Mouse (Mus musculus): ENCODE results near the gene Fstl4.

Gene Fstl4

DNA sequence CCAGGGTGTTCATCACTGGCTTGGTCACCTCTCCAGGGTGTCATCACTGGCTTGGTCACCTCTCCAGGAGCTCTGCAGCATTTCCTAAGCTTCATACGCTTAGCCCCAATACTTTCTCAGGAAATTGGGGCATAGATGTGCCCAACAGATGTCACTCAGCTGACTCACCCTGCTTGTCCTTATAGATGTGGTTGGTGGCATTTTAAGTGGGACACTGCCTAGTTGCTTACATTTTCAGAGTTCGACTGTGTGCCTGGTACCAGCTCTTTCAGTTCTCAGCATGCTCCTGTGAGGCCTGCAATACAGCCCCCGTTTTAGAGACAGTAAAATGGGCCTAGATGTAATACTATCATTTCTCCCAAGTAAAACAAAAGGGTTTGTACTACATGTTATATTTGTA lies 8.6 kb downstream of the Fstl4 start:
- no peak for DNase-seq

DNA sequence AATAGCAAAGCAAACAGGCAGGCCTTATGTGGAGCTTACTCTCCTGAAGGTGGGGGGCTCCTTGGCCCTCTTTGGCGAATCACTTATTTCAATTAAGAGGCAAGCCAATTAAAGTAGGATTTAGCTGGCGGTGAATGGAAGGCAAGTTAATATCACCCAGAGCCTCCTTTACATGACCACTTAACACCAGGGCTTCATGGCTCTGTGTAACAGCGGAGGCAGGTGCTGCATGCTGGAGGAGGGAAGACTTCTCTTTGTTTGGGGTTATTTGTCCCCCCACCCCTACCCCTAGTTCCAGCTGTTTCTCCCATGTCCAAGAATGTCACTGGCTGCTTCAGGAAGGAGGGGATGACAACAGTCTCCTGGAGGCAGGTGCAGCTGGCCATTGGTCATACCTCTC lies 10.9 kb downstream of the Fstl4 start:
- DNase-seq: no peak

DNA sequence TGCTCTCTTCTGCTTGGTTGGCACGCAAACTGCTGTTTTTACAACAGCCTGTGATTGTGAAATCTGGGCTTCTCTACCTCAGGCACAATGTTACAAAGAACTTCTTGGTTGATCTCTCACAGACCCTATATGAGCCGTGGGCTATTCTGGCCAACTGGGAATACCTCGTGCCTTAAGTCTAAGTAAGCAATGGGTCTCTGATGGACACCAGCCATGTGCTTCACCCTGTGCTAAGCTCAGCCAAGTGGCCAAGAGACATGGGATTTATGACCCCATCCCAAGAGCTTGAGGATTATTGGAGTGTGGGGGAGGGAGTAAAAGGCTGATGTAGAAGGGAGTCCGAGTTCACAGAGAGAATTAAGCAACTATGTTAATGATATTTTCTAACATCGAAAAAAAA lies 18.0 kb downstream of the Fstl4 start:
- DNase-seq: no peak

DNA sequence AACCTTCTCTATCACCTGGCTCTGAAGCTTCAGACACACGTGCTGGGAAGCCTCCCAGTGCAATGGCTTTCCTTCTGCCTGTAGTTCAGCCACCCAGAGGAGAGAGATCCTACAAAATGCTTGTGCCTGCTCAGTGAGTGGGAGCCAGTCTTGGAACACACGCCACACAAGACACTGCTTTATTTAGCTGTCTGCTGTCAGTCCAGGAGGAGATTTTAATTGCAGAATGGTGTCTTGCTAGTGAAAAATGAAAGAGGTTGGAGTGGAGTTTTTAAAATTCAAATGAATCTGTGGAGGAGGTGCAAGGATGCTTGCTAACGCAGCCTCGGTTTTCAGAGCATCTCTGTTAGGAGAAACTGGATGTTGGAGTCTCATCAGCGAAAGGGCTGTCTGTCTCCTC lies 29.9 kb downstream of the Fstl4 start:
- no peak for DNase-seq

DNA sequence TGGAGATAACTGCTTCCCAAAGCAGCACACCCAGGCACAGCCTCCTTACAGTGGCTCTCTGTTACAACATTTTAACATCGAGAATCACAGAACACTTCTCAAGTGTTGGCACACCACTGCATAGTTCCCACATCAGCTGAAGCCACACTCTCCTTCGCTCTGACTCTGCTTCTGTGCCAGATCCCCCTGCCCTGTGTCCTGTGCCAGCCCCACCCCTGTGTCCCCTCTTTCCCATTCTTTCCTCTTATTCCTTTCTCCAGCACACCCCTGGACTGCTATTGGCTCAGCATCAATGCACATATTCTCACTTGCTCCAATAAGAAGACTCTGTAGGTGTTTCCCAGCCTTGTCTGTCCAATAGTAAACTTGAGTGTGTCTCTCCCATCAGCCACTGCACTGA lies 45.1 kb downstream of the Fstl4 start:
- no peak for DNase-seq

DNA sequence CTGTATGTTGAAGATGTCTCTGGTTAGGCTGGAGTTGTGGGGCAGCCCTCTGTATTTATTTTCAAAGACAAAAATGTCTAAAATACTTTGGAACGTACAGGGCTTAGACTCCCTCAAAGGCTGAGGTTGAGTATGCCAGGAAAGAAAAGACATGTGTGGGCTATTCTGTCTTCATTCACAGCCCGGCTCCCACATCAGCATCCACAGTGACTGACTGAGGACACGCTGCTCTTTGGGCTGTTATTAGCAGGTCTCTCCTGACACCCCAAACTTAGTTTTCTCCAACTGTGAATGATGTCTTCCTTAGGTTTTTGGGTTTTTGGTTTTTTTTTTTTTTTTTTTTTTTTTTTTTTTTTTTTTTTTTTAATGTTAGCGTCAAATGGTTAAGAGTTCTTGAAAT lies 51.6 kb downstream of the Fstl4 start:
- DNase-seq: no peak

DNA sequence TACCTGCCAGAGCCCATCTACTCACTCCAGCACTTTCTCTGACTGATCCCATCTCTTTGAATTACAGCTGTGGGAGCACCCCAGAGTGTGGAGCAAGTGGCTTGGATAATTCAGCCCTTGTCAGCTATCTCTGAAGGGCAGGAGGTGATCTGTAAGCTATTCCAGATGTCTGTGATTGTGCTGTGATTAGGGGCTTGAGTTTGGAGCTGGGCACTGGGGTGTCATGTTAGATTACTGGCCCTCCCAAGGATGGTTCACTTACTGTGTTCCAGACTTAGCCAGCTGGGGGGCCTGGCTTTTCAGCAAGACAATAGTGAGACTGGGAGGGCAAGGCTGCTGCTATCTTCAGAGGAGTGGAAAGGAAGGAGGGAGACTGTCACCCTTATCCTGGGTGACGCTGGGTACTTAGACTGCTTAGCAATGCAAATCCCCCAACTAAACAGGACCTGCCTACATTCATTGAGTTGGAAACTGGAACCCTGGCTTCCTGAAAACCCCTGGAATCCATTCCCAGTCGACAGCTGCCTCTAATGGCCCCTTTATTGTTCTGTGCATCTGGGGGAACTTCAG lies 56.0 kb downstream of the Fstl4 start:
- DNase-seq: no peak

DNA sequence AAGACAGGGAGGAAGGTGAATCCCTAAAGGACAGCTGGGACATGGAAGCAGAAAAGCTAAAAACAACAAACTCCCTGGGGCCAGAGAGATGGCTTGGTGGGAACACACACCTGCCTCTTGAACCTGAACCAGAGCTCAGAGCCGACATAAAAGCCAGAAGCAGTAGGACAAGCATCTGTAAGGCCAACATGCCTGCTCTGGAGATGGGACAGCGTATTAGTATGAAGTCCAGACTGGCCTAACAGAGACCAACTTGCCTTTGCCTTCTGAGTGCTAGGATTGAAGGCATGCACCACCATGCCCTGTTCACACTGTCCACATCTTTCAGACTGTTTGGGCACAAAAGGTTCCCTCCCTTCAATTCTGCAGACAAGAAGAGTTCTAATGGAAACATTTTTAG lies 62.2 kb downstream of the Fstl4 start:
- no peak for DNase-seq

DNA sequence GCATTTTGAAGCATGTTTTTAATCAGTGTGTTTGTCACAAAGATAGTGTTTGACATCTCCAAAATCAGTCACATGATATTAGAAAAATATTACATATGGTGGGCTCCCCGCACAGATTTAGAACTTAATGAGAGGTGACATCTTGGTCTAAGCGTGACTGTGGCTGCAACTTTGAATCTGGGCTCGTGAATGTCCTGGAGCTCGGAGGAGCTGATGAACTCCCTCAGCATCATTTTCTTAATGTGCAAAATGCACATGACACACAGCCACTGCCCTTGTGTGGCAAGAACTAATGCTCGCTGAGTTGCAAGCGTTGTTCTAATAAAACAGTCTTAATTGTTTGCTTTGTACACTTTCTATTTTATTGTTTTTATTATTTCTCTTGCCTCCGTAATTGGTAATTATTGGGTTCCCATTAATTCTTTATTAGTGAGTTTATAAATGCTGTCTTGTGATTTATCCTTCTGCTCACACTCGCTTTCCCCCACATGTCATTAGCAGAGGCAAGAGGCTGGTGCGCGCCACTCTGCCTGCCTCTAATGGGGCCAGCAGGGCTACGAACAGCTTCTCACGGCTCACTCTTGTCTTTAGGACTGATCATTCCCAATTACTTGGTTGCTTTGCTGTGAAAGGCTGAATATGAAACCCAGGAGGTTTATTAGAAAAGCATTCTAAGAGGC lies 67.3 kb downstream of the Fstl4 start:
- no peak for DNase-seq

DNA sequence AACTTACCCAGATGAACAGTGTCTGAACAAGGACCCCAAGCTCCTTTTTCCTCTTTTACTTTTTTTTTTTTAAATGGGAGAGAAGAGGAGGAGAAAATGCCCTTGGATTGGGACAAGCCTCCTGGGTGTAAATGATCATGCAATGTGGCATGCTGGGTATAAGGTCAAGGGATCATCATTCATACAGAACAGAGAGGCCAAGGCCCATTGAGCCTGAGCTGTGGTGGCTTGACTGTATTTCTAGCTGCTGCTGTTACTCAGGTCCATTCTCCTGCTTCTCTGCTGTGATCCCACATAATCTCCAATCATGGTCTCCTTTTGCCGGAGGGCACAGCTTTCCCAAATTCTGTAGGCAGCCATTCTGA lies 67.9 kb downstream of the Fstl4 start:
- no peak for DNase-seq

DNA sequence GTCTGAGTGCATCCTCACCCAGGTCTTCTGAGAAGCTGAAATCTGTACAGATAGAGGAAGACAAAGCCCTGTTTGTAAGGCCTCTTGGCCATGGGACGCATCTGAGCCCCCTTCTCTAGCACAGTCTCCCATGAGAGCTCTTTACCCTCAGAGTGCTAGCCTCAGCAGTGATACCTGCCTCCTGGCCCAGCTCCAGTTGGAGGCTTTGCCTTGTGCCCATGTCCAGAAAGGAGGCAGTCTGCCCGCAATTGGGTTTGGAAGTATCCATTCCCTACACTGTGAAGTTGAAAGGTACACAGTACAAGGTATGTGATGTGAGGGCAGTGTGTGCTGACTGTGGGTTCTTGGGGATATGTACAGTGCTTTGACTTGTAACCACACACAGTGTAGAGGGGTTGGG lies 84.3 kb downstream of the Fstl4 start:
- no peak for DNase-seq

DNA sequence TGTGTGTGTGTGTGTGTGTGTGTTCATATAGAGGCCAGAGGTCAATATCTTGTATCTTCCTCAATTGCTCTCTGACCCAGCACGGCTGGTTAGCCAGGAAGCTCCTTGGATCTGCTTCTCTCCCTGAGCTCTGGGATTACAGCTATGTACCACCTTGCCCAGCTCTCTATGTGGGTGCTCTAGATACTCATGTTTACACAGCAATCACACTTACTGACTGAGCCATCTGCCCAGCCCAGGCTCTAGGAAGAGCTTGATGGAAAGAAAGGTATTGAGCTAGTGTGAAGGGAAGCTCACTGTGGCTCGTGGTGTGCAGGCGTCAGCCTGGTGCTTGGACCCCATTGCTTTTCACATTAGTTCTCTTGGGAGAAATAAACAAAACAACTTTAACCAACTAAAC lies 85.6 kb downstream of the Fstl4 start:
- no peak for DNase-seq

DNA sequence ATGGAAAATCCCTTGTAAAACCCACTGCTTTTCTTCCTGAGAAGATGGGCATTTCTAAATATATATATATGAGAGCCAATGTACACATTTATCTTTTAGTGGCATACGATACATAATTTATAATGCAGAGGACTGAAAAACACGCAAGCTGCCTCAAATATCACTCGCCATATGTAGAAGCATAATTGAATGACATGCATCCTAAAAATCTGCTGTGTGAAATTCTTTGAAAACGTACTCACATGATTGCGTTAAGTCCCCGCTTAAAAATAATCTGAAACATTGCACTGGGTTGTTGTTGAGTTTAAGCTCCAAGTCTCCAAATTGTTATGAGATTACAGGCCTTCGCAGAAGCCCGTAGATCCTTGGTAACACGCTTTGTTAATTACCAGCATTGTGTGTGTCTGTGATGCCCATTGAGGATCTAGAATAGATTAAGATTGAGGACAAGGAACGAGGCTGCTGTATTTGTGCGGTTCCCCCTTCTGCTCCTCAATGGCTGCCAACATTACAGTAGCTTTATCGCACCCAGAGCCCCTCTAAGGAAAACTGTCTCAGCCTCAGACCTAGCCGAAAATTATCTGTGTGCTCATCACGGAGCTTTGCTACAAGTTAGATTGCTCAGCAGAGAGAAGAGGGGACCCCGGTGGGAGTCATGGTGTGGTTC lies 108.5 kb downstream of the Fstl4 start:
- DNase-seq: no peak

DNA sequence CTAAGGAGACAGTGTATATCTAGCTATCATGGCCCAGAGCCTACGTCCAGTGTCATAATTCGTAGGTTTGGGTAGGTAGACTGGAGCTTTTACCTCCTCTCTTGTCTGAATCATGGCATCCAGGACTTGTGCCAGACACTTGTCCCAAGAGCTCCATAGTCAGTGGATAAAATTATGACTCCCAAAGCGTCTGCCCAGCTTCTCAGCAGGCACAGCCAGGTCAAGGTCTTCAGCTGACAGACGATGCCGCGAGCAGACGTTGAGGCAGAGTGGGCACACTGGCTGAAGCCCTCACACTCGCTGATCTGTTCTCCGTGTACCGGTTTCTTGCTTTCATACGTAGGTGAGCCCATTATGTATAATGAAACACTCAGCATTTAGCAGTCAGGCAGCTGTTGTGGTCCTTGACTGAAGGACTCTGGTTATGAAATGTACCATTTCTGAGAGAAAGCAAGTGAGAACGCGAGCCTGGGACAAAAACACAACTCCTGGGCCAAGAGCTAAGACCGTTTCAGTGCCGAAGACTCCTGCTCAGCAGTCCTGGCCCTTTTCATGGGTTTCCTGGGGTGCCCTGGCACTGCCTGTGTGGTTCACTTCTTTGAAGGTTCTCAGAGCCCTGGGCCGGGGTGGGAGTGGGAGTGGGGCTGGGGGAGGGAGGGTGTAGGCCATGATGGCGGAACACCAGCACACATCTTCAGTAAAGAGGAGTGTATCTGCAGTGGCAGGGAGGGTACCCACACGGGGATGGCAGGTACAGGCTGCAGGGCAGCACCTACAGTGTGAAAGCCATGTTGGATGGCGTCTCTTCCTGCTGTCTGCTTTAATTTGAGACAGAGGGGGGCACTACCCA lies 111.7 kb downstream of the Fstl4 start:
- DNase-seq: no peak

DNA sequence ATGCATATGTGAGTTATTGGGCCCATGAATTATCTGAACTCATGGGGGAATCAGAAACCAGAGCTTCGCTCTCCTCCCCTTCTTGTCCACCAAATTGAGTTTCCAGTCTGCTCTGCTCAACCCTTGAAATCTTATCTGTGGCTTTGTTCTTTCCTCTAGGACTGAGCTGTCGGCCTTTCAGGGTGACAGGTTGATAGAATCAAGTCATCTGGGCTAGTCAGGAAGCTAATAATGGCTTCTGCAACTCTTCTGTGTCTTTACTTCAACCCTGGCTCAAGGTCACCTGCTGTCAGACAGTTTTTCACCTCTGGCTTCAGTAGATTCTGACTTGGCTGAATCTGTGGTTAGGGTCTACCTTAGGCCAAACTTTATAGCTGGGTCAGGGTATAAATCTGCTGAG lies 113.2 kb downstream of the Fstl4 start:
- no peak for DNase-seq

DNA sequence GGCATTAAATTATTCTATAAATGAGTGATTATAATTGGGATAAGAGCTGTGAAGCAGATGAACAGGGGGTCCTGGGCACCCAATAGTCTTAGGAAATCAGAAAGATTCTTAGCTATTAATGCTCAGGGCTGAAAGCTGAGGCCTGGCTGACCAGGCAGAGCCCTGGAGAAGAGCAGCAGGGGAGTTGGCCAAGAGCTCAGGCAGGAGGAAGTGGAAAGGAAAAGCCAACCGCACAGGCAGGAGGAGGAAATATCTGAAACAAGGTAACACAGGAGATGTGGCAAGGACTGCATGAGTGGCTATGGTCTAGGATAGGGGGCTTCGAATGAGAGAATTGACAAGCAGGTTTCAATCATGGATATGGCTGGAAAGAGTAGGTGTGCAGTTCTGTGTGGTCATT lies 115.5 kb downstream of the Fstl4 start:
- no peak for DNase-seq

DNA sequence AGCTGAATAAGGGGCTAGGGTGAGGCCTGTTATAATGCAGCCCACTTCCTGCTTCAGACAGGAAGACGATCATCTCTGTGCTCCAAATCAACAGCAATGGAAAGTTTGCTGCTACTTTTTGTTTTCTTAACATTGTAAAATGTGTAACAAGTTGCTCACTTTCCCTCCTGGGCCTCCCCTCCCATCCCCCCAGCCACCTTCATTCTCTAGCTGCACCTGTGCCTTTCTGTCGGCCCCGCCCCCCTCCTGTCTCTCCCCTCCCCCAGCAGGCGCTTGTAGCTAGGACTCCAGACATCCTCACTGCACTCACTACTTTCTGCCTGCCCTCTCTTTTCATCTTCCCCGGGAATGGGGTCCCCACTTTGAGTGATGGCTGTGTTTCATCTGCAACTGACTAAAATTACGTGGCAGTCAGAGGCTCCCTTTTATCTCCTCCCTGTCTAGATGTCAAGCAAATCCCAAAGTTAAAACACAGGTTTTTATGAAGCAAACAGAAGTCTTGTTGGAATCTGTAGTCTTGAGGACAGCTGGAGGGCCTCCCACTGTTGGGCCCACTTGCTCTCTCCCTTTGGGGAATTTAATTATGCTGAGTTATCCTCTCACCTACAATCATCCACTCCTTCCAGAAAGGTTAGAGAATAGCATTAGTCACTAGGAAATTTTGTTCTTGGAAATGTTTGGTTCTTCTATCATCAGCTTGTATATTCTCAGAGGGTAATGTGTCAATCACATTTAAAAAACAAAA lies 122.3 kb downstream of the Fstl4 start:
- peak; percentile 83 for DNase-seq

DNA sequence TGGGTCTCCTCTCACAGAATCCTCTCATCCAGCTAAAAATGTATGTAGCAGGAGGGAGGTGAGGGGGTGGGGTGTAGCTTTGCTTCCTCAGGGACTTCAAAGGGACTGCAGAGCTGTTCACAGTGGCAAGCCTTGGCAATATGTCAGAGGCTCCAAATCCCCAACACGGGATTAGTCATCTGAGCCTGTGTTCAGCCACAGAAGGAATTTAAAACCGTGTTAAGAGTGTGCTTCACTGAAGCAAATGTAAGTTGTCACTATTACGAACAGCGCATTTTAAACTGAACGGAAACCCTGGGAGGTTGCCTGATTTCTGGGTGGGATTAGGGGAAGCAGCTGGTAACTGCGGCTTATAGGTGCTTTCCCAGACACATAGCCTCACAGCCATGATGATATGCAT lies 123.7 kb downstream of the Fstl4 start:
- no peak for DNase-seq

DNA sequence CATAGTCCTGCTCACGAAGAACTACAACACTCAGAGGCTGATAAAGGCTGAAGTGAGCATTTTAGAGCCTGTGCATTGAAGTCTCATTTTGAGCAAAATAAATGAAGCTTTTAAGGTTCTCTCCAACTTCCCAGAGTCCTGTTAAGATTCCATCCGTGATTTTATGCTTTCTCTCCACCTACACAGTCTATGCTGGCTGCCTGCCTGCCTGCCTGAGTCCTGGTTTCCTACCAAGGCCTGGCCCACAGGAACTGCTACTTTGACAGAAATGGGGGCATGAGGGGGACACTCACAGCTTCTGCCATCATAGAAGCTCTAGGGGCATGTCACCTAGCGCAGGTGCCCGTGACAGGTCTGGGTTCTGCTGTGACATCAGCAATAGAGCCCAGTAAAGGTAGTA lies 125.1 kb downstream of the Fstl4 start:
- no peak for DNase-seq

DNA sequence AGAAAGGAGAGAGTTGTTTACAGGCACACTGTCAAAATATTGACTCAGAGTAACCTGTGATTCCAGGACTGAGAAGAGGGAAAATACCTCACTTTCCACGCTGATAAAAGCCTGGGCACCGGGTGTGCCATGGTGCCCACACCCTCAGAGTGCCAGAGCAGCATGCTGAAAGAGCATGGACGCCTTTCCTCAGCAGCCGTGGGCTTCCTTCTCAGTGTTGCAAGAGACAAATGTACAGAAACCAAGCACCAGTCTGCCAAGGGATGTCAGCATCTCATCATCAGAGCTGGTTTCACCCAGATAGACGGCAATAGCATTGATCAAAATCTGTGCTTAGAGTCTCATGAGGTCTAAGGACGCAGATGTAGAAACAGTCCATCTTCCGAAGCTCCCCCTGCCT lies 125.7 kb downstream of the Fstl4 start:
- no peak for DNase-seq

DNA sequence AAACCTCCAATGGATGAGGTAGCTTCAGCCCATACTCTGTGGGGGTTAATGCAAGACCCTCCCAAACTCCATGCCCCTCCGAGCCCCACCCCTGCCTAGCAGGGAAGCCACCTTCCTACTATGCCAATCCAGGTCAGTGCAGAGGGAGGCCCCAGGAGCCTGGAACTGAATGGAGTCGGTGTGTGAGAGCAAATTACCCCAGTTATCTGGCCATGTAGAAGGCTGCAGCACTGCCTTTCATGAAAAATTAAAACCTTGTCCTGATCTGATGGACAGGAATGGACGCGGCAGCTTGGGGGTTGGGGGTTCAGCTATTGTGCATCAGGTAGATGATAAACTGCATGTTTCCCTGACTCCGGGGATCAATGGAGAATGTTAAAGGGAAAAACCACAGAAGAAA lies 139.7 kb downstream of the Fstl4 start:
- no peak for DNase-seq

DNA sequence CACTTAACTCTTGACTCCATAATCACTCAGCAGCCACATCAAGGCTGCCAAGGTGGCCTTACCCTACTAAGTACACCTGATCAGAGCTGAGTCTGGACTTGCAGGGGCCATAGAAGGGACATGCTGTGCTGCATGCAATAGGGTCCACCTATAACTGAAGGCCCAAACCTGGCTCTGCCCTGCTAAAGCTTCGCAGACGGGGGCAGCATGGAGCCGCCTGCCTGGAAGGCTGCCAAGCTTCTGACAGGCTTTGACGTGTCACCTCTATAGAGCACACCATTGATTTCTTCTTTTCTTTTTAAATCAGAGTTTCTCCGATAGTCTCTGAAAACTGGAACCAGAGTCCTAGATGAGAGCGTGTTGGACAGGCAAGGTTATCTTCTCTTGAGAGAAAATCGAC lies 146.4 kb downstream of the Fstl4 start:
- peak; percentile 14 for DNase-seq

DNA sequence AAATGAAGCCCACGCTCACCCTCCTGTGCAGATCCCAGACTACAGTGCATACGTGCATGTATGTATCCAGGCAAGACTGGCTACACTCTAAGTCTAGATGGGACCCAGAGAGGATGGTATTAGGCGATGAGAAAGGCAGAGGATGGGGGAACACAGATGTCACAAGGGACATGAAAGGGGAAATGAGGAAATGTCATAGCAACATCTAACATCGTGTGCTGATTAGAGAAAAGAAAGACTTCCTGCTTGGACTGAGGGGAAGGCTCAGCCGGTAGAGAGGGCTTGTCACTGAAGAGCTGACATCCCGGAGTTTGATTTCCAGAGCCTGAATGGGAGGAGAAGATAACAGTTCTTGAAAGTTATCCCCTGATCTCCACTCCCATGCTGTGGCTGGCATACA lies 150.0 kb downstream of the Fstl4 start:
- DNase-seq: peak; percentile 20
